Mouse (Mus musculus) retina, embryonic 14.5 days (tissue): ENCODE results near the gene Psme2b.
"Not testable (repeated sequence)": the region's sequence is repeated elsewhere in the genome, so short reads cannot be mapped to it uniquely, and the experiment has no call there.

ENCODE experiments used
- DNase-seq: peaks from one replicate; pipeline ENCODE4 v3.0.0-alpha.2; 2015; ENCODE audit warnings: low spot score

Psme2b gene

GRCm38 (mm10) chr11:48900654-48901566 is 45.1 kb downstream of the Psme2b start:
- DNase-seq, result not testable (repeated sequence)

GRCm38 (mm10) chr11:48898812-48899431 is 47.1 kb downstream of the Psme2b start:
- DNase-seq, result no peak
